Mouse (Mus musculus): Measurements from ENCODE around the gene Pex5l.

DNA sequence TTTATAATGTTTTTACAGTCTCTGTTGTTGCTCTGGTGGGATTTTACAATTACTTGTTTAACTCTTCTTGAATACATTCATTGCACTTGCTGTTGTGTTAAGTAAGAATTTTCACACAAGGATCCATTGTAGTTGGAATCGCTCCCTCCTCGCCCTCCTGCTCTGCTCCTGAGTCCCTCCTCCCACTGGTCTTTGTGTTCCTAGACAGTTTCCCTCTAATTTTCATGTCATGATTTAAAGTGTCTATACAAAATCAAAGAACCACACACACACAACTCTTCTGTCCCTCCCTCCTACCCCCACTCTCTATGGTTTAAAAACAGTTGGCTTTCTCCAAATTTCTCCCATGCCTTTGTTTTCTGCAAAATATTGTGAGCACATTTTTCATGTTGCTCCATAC is 81.6 kb downstream of the Pex5l start:
- TF ChIP-seq TBP (conservative IDR thresholded peaks at IDR 0.05; ENCODE audit: low read depth, low read length) (no peak), SMC3 (IDR thresholded peaks at IDR 0.05; ENCODE audit: low read depth, low read length) (no peak), TCF12 (IDR thresholded peaks at IDR 0.05; ENCODE audit: low read depth, low read length) (no peak), POLR2A (IDR thresholded peaks at IDR 0.05; ENCODE audit: low read depth, low read length) (no peak), CTCF (conservative IDR thresholded peaks at IDR 0.05 in 1 of 2, IDR thresholded peaks at IDR 0.05 in 1 of 2; ENCODE audit: low read depth in 2 of 2, low read length in 2 of 2) (no peak), MAFK (IDR thresholded peaks at IDR 0.05; ENCODE audit: insufficient replicate concordance, low read length) (no peak), ZKSCAN1 (IDR thresholded peaks at IDR 0.05; ENCODE audit: borderline replicate concordance, low read depth, low read length) (no peak)

Data from CH12.LX (cell line).